Mouse (Mus musculus) regulatory T cell (primary cell): Measurements from ENCODE around the gene Ncaph2.

Experiments
- in situ Hi-C: fragments of 300-600 bp; cut with MboI, MseI; formaldehyde crosslinking; loops from one replicate; pipeline ENCODE4 v1.15.1; 2025; ENCODE audit warnings: high pct_unique_total_duplicates

Gene Ncaph2

DNA sequence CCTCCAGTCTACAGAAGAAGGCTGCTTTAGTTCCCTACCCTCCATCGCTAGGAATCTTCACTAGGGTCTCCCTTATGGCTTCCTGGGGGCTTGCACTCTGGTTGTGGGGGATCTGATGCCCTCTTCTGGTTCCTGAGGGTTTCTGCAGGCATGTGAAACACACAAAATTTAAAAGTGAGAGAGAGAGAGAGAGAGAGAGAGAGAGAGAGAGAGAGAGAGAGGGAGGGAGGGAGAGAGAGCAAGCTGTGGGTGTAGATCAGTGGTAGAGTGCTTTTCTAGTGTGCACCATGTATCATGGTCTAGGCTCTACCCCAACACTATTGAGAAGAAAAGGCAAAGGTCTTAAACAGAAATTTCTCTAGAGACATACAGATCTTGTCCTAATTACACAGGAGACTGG, 13.8 kb upstream of the Ncaph2 start:
- in situ Hi-C loops = no loop called here

GRCm38 (mm10) chr15:89343325-89343724, 12.2 kb upstream of the Ncaph2 start:
- in situ Hi-C loops = no loop called here

DNA sequence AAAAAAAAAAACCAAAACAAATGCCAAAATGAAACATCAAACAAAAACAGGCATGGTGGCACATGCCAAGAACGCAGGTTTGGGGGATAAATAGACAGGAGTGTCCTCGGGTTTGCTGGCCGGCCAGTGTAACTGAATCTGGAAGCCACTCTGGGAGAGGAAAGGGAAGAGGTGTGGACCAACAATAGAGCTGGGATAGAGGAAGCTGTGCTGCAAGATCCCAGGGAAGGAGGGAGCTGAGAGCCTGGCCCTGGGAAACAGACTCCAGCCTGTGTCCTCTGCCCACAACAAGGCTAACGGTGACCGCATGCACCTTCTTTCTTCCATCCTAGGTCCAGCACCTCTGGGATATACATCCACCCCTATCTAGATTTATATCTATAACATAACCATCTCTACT, 5.1 kb upstream of the Ncaph2 start:
- in situ Hi-C loops = no loop called here

DNA sequence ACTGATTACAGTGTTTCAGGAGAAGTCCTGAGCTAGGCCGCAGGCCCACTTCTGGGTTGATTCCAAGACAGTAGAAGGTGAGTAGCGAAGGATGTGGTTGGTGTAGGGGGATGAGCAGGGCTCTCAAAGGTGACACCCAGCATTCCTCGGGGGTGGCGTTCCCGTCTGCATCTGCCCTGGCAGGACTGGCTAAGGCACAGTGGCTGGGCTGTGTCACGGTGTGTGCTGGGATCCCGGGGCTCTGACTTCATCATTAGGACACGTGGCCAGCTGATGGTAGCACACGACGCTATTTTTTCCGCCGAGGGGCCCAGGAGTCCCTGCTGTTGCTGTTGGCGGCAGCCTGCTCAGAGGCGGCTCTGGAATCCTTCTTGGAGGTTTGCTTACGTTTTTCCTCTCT, 4.2 kb upstream of the Ncaph2 start:
- in situ Hi-C loops = no loop called here

GRCm38 (mm10) chr15:89352054-89352453, 3.5 kb upstream of the Ncaph2 start:
- in situ Hi-C loops = no loop called here

DNA sequence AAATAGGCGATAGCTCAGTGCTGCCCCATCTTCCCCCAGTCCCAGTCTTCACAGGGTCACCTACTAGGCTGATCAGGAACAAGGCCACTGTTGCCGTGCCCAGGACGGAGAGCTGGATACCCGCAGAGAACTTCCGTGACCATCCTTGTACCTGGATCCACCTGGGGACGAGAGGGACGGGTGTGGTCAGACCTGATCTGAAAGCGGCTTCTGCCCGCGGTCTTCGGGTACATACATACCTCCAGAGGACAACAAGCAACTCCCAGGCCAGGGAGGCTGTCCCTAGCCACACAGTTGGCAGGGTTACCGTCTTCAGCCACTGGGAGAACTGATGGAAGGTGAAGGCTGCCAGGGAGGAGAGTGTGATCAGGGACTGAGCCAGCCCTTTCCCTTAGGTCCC, 2.7 kb upstream of the Ncaph2 start:
- in situ Hi-C loops = no loop called here

GRCm38 (mm10) chr15:89353837-89354236, 1.7 kb upstream of the Ncaph2 start:
- in situ Hi-C loops = no loop called here

- in situ Hi-C loops = no loop called here
Measured at GRCm38 (mm10) chr15:89354455-89354854, 1.1 kb upstream of the Ncaph2 start.

DNA sequence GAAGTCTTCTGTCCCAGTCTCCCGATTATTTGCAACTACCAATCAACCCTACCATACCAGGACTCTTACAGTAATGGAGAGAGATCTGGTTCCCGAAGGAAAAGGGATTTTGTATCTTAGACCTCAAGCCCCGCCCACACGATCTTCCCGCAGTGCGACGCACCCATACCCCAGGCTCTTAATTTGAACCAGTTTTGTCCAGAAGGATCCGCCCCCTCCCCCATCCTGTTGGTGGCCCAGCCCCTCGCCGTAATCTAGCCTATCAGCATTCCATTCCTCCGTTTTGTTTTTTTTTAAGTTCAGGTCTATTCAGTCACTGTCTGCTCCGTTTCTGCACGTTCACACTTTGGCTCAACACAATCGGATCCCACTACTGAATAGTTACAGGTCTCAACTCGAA, 853 bp downstream of the Ncaph2 start:
- in situ Hi-C loops = no loop called here

DNA sequence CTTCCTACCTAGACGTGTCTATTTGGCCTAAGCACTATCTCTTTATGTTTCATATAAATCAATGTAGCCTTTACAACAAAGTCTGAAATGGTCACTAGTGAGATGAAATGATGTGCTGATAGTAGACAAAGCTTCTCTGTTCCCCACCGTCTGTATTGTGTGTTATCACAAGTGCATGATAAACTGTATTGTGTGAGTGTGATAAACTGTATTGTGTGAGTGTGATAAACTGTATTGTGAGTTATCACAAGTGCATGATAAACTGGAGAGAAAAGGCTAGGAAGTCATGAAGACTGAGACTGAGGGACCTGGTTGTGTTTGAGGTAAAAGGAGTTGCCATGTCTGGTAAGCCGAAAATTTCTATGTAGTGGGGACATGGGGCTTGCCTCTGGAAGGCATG, 3.3 kb downstream of the Ncaph2 start:
- in situ Hi-C loops = no loop called here

GRCm38 (mm10) chr15:89363051-89363450, 7.5 kb downstream of the Ncaph2 start:
- in situ Hi-C loops = no loop called here

DNA sequence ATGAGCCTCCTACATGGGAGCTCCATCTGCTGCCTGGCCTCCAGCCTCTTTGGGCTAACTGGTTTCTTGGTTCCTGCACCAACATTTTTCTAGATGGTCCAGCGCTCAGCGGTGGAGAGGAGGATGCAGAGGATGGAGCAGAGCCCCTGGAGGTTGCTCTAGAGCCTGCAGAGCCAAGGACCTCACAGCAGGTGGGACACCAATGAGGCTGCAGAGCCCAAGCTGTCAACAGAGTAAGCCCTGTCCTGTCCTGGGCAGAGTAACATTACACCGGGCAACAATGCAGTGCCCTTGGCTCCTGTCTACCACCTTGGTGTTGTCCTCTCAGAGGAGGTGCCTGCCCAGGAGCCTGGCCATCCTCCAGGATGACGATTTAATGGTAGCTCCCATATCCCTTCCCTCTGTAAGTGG, 9.6 kb downstream of the Ncaph2 start:
- in situ Hi-C loops = no loop called here

- in situ Hi-C loops = no loop called here
Measured at GRCm38 (mm10) chr15:89372068-89372467, 16.5 kb downstream of the Ncaph2 start.

GRCm38 (mm10) chr15:89372536-89372935, 17.0 kb downstream of the Ncaph2 start:
- in situ Hi-C loops = no loop called here

- in situ Hi-C loops = no loop called here
Measured at GRCm38 (mm10) chr15:89373027-89373761, 17.7 kb downstream of the Ncaph2 start.

DNA sequence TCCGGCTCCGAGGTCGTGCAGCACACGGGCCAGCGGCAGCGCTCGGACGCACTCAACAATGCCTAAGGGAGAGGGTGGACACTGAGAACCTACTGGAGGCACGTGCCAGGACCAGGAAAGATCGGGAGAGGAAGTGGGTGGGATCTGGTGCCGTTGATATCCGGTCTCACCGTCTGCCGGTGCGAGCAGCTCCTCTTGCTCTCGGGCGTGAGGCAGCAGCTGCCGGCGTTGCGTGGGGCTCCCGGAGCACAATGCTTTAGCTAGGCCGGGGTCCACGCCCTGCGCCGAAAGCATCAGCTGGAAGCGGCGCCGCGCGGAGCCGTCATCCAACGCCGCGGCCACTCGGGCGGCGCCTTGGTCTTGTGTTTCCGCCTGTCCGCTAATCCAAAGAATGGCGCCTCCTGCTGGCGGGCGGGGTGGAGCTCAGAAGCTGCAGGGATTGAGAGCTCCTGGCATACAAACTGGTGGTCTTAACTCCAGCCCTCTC, 18.3 kb downstream of the Ncaph2 start, which contains the start of gene Sco2:
Sco2 (minus strand) TSS at position 85 of the 487 bp plus-strand sequence.
- in situ Hi-C loops = no loop called here

- in situ Hi-C loops = no loop called here
Measured at GRCm38 (mm10) chr15:89374340-89374739, 18.8 kb downstream of the Ncaph2 start.

- in situ Hi-C loops = no loop called here
Measured at GRCm38 (mm10) chr15:89374801-89375534, 19.4 kb downstream of the Ncaph2 start.

DNA sequence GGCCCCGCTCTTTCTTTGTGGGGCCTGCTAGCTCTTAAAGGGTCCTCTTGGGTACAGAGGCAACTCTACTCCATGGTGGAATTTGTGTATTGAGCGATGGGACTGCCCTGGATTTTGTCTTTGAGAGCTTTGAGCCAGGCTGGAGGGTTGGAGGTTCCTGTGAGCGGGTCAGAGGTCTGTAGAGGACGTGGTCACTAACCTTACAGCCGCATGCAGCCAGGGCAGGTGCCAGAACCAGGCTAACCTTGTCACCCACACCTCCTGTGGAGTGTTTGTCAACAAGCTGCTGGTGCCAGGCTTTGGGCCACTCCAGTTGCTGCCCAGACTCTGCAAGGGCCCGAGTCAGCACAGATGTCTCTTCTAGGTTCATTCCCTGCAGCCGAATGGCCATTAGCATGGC, 20.5 kb downstream of the Ncaph2 start:
- in situ Hi-C loops = no loop called here

DNA sequence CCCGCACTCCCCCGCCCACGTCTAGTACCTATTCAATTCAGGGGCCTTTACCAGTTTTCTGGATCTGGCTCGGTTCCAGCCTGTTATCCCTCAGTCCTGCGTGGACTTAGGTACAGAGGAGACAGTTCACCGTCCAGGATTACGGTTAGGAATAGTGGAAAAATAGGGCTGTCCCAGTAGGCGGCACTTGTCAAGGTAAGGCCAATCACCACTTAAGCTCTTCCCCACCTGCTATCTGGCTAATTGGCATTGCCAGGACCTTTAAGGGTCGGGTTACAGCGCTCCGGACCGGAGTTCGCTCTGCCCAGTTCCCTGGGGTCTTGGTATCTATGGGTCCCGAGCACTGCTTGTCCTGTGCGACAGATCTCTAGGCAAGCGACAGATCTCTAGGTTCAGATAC, 21.4 kb downstream of the Ncaph2 start, which contains the start of gene Tymp:
Tymp (minus strand) TSS at position 83 of the 400 bp plus-strand sequence.
- in situ Hi-C loops = no loop called here

GRCm38 (mm10) chr15:89377362-89377761, 21.8 kb downstream of the Ncaph2 start:
- in situ Hi-C loops = no loop called here

DNA sequence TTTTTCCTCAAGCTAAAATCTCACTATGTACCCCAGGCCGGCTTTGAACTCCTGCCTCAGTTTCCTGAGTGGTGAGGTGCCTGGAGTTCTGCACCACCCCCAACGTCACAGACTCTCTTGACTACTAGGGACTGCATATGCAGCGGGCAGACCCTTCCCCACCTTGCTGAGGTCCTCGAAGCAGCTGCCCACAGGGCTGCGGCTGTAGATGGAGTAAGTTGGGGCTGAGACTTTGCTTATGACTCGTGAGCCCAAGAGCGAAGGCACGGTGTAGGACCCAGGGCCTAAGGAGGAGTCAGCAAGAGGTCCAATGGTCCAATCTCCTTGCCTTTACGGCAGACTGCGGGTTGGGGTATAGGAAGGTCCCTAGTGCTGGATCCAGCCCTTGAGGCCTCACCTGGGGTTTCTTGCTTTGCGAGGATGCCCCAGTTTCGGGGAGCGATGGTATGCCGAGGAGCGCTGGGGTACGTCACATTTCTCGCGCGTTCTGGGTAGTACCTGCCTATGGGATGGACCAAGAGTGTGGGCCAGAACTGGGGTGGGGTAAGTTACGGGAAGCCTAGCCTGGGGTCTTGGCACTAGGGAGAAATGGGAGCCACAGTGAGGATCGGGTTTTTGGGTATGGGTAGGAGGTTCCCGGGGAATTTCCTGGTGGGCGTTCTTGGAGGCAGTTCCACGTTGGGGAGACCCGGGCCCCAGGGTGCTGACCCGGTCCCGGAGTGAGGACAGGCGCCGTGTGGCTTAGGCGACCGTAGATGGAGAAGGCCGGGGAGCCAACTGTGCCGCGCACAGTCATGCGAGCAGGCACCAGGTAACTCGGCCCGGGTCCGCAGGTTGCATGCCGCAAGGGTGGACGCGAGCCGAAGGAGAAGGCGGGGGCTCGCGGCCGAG, 22.7 kb downstream of the Ncaph2 start:
- in situ Hi-C loops = no loop called here
